Mouse (Mus musculus) liver, embryonic 11.5 days (tissue): Measurements from ENCODE around the gene Kctd2. TPM values are rescaled to one million over a fixed set of nuclear protein-coding genes. Genes with fewer than 3 reads are reported as not detected.

Source experiments
- ATAC-seq: fragments of 200-750 bp; cut with Nextera tagmentation; replicated peaks from 2 replicates; pipeline ENCODE4 v1.8.0; 2017; ENCODE audit warnings: moderate number of reproducible peaks, mild to moderate bottlenecking, moderate TSS enrichment, moderate library complexity; ENCODE audit not compliant: low FRiP score
- DNase-seq: peaks from one replicate; pipeline ENCODE4 v3.0.0-alpha.2; 2017; ENCODE audit warnings: low spot score
- H3K27ac ChIP-seq: fragments of 300-500 bp; sonication (generic); 2 replicates; pipeline ENCODE4 v1.5.1; 2014; ENCODE audit warnings: mild to moderate bottlenecking, low read depth, low read length, control low read depth
- H3K27me3 ChIP-seq: fragments of 300-500 bp; sonication (generic); replicated peaks from 2 replicates; pipeline ENCODE4 v1.6.1; 2014; ENCODE audit warnings: low read length, mixed read lengths; ENCODE audit not compliant: control insufficient read depth, insufficient read depth
- H3K36me3 ChIP-seq: fragments of 300-500 bp; sonication (generic); 2 replicates; pipeline ENCODE4 v1.6.1; 2014; ENCODE audit warnings: mild to moderate bottlenecking, low read length, moderate library complexity, mixed read lengths; ENCODE audit not compliant: control insufficient read depth, insufficient read depth
- H3K4me1 ChIP-seq: fragments of 300-500 bp; sonication (generic); replicated peaks from 2 replicates; pipeline ENCODE4 v1.6.1; 2014; ENCODE audit warnings: low read length, mixed read lengths; ENCODE audit not compliant: control insufficient read depth, insufficient read depth
- H3K4me2 ChIP-seq: fragments of 300-500 bp; sonication (generic); 2 replicates; pipeline ENCODE4 v1.6.1; 2014; ENCODE audit warnings: mild to moderate bottlenecking, control low read depth, moderate library complexity
- H3K4me3 ChIP-seq: fragments of 300-500 bp; sonication (generic); 2 replicates; pipeline ENCODE4 v1.5.1; 2014; ENCODE audit warnings: low read depth, low read length, control low read depth
- H3K9ac ChIP-seq: fragments of 300-500 bp; sonication (generic); 2 replicates; pipeline ENCODE4 v1.6.1; 2014; ENCODE audit warnings: low read depth, low read length, control low read depth
- H3K9me3 ChIP-seq: fragments of 300-500 bp; sonication (generic); 2 replicates; pipeline ENCODE4 v1.6.1; 2016; ENCODE audit warnings: low read length, inconsistent platforms, mixed read lengths; ENCODE audit not compliant: control insufficient read depth
- WGBS: fragments of 180-500 bp; shearing (Covaris S2); extraction: QIAGEN DNeasy Blood & Tissue Kit; methylation state at CpG from one replicate; pipeline ENCODE4 v1.1.7; 2014; 5-methylcytosine and 5-hydroxymethylcytosine counted together
- polyA plus RNA-seq: library from polyadenylated mRNA; unstranded; fragments of >200 nt; fragmentation: Nextera tagmentation; extraction: Ambion mirVana; gene quantifications from 2 replicates; pipeline ENCODE4 v1.2.1, GENCODE M21; 2014

Kctd2 gene
- polyA plus RNA-seq, 1 experiment from 2014 or later = 8.4 TPM

DNA sequence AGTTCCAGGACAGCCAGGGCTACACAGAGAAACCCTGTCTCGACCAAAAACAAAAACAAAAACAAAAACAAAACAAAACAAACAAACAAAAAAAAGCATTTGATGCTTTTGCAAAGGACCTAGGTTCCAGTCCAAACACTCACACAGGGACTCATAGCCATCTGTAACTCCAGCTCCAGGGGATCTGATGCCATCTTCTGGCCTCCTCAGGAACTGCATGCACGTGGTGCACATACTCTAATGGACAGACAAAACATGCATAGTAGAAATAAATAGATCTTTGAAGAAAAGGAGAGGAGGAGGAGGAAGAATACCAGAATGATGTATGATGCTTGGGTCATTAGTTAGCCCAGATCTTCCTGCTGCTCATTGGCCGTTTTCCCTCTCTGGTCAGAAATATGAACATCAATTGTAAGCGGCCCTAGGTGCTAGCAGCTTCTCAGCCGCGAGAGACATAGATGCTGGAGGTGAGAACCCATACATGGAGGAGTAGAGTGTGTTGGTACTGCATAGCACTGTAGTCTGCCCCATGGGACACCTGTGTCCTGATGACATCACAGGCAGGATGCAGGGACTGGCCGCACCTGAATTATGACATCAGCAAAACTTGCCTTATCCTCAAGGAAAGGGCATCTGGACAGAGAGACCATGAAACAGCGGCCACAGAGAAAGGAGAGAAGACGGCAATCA lies 20.1 kb downstream of the Kctd2 start, which contains the start of gene Trim80:
Gene Trim80, plus strand, starts transcription at position 640 of the 690 bp plus-strand sequence.
- no peak within 1 kb of the TSS for H3K4me3 ChIP-seq
- H3K9me3 ChIP-seq = no peaks in the 10 kb centered on the region; the same call in 1 of the 2 replicates
- H3K36me3 ChIP-seq = no peaks in the 10 kb centered on the region
- no peak for DNase-seq
- H3K4me1 ChIP-seq = no peaks in the 10 kb centered on the region
- ATAC-seq = no peak
- H3K27me3 ChIP-seq = peaks cover 18% of the 10 kb centered on the region
- no peak within 1 kb of the TSS for H3K4me2 ChIP-seq
- 94% methylated on average over 9 of the region's 9 CpGs for WGBS
- H3K9ac ChIP-seq = no peak within 1 kb of the TSS
- no peak within 1 kb of the TSS for H3K27ac ChIP-seq

DNA sequence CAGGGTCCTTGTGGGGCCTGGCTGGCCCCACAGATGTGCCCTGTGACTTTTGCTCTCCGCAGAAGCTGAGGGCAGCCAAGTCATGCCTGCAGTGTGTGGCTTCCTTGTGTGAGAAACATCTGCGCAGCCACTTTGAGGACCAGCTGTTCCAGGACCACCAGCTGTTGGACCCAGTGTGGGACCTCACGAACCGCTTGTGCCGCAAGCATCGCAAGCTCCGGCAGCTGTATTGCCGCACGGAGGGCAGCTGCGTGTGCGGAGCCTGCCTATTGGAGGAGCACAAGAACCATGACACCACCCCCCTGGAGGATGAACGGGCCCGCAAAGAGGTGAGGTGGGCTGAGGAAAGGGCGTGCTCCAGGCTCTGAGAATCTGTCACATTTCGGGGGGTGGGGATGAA lies 21.5 kb downstream of the Kctd2 start:
- Histone ChIP-seq H3K27ac (no peak overlapping the region), H3K9me3 (no peaks in the 10 kb centered on the region; the same call in 1 of the 2 replicates), H3K4me2 (no peak overlapping the region), H3K4me3 (no peak overlapping the region), H3K27me3 (peaks cover 7% of the 10 kb centered on the region), H3K36me3 (no peaks in the 10 kb centered on the region), H3K9ac (no peak overlapping the region), H3K4me1 (peaks cover under 1% of the 10 kb centered on the region; the same call in 1 of the 2 replicates)
- WGBS = 53% methylated on average over 15 of the region's 15 CpGs
- DNase-seq (no peak), ATAC-seq (no peak)

DNA sequence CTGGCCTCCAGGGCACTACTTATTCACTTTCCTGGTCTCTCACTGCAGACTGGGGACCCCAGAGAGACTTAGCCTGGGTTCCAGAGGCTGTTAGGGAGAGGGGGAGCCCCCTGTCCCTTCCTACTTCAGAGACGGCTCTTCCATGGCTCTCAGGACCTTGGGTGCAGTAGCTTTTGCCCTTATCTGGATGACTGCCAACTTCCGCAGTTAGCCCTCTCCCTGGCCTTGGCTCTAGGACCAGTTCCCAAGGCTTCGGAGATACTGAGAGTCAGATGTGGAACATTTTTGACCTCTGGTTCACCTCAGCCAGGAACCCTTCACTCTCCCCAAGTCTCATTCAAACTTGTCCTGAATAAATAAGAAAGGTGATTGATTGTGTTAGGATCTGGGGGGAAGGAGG lies 27.0 kb downstream of the Kctd2 start:
- no peak overlapping the region for H3K4me2 ChIP-seq
- no peak for ATAC-seq
- peaks cover 5% of the 10 kb centered on the region for H3K4me1 ChIP-seq
- H3K4me3 ChIP-seq = no peak overlapping the region
- DNase-seq = no peak
- H3K27ac ChIP-seq = no peak overlapping the region
- H3K9ac ChIP-seq = no peak overlapping the region
- no peaks in the 10 kb centered on the region for H3K27me3 ChIP-seq
- no peaks in the 10 kb centered on the region for H3K36me3 ChIP-seq
- H3K9me3 ChIP-seq = no peaks in the 10 kb centered on the region
- 40% methylated on average over 3 of the region's 3 CpGs for WGBS

DNA sequence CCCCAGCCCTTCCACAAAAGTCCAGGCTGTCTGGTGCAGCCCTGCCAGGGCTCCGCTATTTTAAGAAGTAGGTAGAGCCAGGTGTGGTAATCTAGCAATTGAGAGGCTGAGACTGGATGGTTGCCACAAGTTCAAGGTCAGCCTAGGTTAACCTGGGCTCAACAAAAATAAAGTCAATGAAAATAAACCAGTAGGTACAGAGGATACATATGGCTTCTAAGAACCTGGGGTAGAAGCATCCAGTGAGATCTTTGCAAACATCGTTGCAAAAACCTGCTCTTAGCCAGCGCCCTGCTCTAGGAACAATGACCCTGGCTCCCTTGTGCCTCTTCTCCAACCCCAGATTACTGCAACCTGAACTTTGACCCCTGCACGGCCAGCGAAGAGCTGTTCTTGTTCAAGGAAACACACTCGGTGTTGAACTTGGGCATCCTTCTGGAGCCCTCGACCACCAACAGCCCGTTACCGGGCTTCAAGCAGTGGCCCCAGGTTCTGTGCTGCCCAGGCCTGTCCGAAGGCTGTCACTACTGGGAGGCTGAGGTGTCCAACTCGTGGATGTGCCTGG lies 27.5 kb downstream of the Kctd2 start:
- Histone ChIP-seq H3K27me3 (no peaks in the 10 kb centered on the region), H3K9ac (no peak overlapping the region), H3K4me2 (no peak overlapping the region), H3K27ac (peak overlapping the region; percentile 74), H3K4me1 (peaks cover 5% of the 10 kb centered on the region), H3K9me3 (no peaks in the 10 kb centered on the region), H3K36me3 (no peaks in the 10 kb centered on the region), H3K4me3 (no peak overlapping the region)
- DNase-seq (no peak), ATAC-seq (no peak)
- 69% methylated on average over 11 of the region's 11 CpGs for WGBS

DNA sequence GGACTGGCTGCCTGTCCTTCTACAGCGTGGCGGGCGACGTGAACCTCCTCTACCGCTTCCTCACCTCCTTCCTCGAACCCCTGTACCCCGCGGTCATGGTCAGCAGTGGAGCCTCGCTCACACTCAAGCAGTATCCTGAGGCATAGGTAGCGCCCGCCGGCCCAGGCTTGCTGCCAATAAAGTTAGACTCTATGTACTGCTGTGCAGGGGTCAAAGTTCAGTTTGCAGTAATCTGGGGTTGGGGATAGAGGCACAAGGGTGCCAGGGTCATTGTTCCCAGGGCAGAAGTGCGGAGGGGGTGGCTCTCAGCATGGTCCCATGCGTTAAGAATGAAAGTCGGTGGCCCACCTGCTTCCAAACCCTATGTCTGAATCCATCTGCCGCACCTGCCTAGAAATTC lies 28.1 kb downstream of the Kctd2 start:
- no peak overlapping the region for H3K4me3 ChIP-seq
- H3K4me1 ChIP-seq = peaks cover 5% of the 10 kb centered on the region
- H3K27me3 ChIP-seq = no peaks in the 10 kb centered on the region
- ATAC-seq (no peak; the same call in 1 of the 2 replicates), DNase-seq (no peak)
- no peaks in the 10 kb centered on the region for H3K36me3 ChIP-seq
- 75% methylated on average over 16 of the region's 16 CpGs for WGBS
- H3K4me2 ChIP-seq = no peak overlapping the region
- peak overlapping the region; percentile 74 for H3K27ac ChIP-seq
- H3K9ac ChIP-seq = no peak overlapping the region
- no peaks in the 10 kb centered on the region for H3K9me3 ChIP-seq

DNA sequence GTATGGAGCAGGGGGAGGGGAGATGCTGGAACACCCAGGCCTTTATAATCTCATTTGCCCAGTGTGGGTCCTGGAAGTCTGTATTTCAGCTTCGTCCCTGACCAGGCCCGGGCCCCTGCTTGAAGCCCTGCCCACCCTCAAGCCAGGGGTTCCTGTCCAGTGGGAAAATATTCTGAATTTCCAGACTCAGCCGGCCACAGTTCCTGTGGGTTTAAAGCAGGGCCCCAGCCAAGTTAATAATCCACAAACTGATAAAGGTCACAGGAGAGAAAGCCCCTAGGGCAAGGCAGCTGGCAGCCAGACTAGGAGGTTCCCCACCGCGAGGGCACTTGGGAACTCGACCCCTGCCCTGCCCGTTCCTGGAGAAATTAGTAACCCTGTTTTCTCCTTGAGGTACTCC lies 29.1 kb downstream of the Kctd2 start:
- no peak for ATAC-seq
- Histone ChIP-seq H3K4me3 (no peak overlapping the region), H3K9ac (no peak overlapping the region), H3K27ac (peak overlapping the region; percentile 74), H3K27me3 (no peaks in the 10 kb centered on the region), H3K9me3 (no peaks in the 10 kb centered on the region), H3K4me2 (no peak overlapping the region), H3K36me3 (no peaks in the 10 kb centered on the region), H3K4me1 (peaks cover 5% of the 10 kb centered on the region)
- DNase-seq = no peak
- WGBS = 58% methylated on average over 7 of the region's 7 CpGs

DNA sequence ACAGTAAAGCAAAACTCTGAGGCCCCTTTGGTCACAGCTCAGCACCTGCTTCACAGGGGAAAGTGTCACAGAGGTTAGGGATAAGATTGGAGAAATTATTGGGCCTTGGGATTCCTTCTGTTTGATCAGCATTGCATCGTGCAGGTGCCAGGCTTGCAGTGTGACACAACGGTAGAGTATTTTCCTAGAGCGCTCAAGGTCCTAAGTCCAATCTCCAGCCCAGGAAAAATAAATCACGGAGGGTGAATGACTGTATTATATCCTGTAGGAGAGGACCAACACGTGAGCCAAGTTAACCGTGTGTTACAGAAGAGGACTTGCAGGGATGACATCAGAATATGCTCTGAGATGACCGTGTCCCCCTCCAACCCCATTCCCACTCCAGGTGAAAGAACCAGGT lies 30.2 kb downstream of the Kctd2 start:
- ATAC-seq = no peak
- Histone ChIP-seq H3K27me3 (no peaks in the 10 kb centered on the region), H3K9me3 (no peaks in the 10 kb centered on the region), H3K36me3 (no peaks in the 10 kb centered on the region), H3K4me1 (peaks cover 5% of the 10 kb centered on the region), H3K27ac (no peak overlapping the region), H3K9ac (no peak overlapping the region), H3K4me2 (no peak overlapping the region), H3K4me3 (no peak overlapping the region)
- WGBS = 79% methylated on average over 7 of the region's 7 CpGs
- DNase-seq = no peak

DNA sequence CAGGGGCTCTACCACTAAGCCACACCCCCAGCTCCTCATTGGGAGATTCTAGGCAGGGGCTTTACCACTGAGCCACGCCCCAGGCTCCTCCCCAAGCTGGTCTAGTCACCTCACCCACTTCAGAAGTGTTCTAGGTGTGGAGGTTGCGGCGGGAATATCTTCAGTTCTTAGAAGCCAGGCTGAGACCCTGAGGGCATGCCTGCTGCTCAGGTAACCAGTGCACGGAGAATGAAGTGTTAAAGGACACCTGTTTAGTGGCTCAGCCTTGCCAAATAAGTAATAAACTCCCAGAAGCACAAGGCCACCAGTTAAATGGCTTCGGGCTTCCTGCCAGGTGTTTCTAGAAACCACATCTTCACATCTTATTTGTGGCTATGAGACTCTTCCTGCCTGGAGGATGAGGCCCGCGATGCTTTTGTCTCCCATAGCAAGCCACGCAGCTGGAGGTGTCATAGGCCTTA lies 31.9 kb downstream of the Kctd2 start:
- H3K36me3 ChIP-seq = no peaks in the 10 kb centered on the region
- no peak overlapping the region for H3K4me3 ChIP-seq
- WGBS = 78% methylated on average over 8 of the region's 8 CpGs
- ATAC-seq (no peak), DNase-seq (no peak)
- H3K4me2 ChIP-seq = no peak overlapping the region
- no peaks in the 10 kb centered on the region for H3K27me3 ChIP-seq
- H3K9ac ChIP-seq = no peak overlapping the region
- H3K27ac ChIP-seq = no peak overlapping the region
- no peaks in the 10 kb centered on the region for H3K9me3 ChIP-seq
- H3K4me1 ChIP-seq = peaks cover under 1% of the 10 kb centered on the region
